Mouse (Mus musculus): ENCODE results near the gene Rpl36-ps4. TPM values are rescaled to one million over a fixed set of nuclear protein-coding genes. Genes with fewer than 3 reads are reported as not detected.

Gene Rpl36-ps4
- not detected in 2 replicates for polyA plus RNA-seq (2012; rRNA removed)

- no peak within 1 kb of the TSS for H3K4me3 ChIP-seq (ENCODE audit: control insufficient read depth, insufficient read depth, low read length)
- no peaks in the 10 kb centered on the region for H3K36me3 ChIP-seq (ENCODE audit: control insufficient read depth, insufficient read depth, low read length)
- TF ChIP-seq POLR2A (IDR thresholded peaks at IDR 0.05; ENCODE audit: control insufficient read depth, extremely low read depth, insufficient read depth, low read length, poor library complexity): no peak
- H3K4me1 ChIP-seq (replicated peaks; ENCODE audit: control insufficient read depth, insufficient read depth, low read length): peaks cover 2% of the 10 kb centered on the region; the same call in 1 of the 2 replicates
- H3K27ac ChIP-seq (ENCODE audit: control insufficient read depth, insufficient read depth, low read length): no peak within 1 kb of the TSS
- H3K27me3 ChIP-seq (ENCODE audit: control insufficient read depth, insufficient read depth, low read length): no peaks in the 10 kb centered on the region
- DNase-seq: no peak
- 95% methylated on average over 5 of the region's 5 CpGs for WGBS
Measured at GRCm38 (mm10) chr17:87920677-87921076, at the start of gene Rpl36-ps4. Rpl36-ps4 (plus strand) TSS chr17:87920977.

- no peak overlapping the region for H3K27ac ChIP-seq (ENCODE audit: control insufficient read depth, insufficient read depth, low read length)
- no peak for DNase-seq
- no peak overlapping the region for H3K4me3 ChIP-seq (ENCODE audit: control insufficient read depth, insufficient read depth, low read length)
- TF ChIP-seq POLR2A (IDR thresholded peaks at IDR 0.05; ENCODE audit: control insufficient read depth, extremely low read depth, insufficient read depth, low read length, poor library complexity) (no peak), CTCF (IDR thresholded peaks at IDR 0.05; ENCODE audit: borderline replicate concordance, control insufficient read depth, extremely low read depth, insufficient read depth, low read length, poor library complexity) (no peak)
- H3K4me1 ChIP-seq (replicated peaks; ENCODE audit: control insufficient read depth, insufficient read depth, low read length): no peaks in the 10 kb centered on the region
- WGBS: 85% methylated on average over 13 of the region's 13 CpGs
- no peaks in the 10 kb centered on the region for H3K36me3 ChIP-seq (ENCODE audit: control insufficient read depth, insufficient read depth, low read length)
- H3K27me3 ChIP-seq (ENCODE audit: control insufficient read depth, insufficient read depth, low read length): no peaks in the 10 kb centered on the region
Measured at GRCm38 (mm10) chr17:87871461-87872126, 49.2 kb upstream of the Rpl36-ps4 start.

GRCm38 (mm10) chr17:87872286-87872685, 48.5 kb upstream of the Rpl36-ps4 start:
- Histone ChIP-seq H3K27me3 (ENCODE audit: control insufficient read depth, insufficient read depth, low read length) (no peaks in the 10 kb centered on the region), H3K27ac (ENCODE audit: control insufficient read depth, insufficient read depth, low read length) (no peak overlapping the region), H3K4me3 (ENCODE audit: control insufficient read depth, insufficient read depth, low read length) (no peak overlapping the region), H3K4me1 (replicated peaks; ENCODE audit: control insufficient read depth, insufficient read depth, low read length) (no peaks in the 10 kb centered on the region), H3K36me3 (ENCODE audit: control insufficient read depth, insufficient read depth, low read length) (no peaks in the 10 kb centered on the region)
- WGBS: 80% methylated on average over 4 of the region's 4 CpGs
- no peak for TF ChIP-seq POLR2A (IDR thresholded peaks at IDR 0.05; ENCODE audit: control insufficient read depth, extremely low read depth, insufficient read depth, low read length, poor library complexity)
- no peak for TF ChIP-seq CTCF (IDR thresholded peaks at IDR 0.05; ENCODE audit: borderline replicate concordance, control insufficient read depth, extremely low read depth, insufficient read depth, low read length, poor library complexity)
- no peak for DNase-seq

- Histone ChIP-seq H3K27ac (ENCODE audit: control insufficient read depth, insufficient read depth, low read length) (no peak overlapping the region), H3K4me3 (ENCODE audit: control insufficient read depth, insufficient read depth, low read length) (no peak overlapping the region), H3K36me3 (ENCODE audit: control insufficient read depth, insufficient read depth, low read length) (no peaks in the 10 kb centered on the region), H3K27me3 (ENCODE audit: control insufficient read depth, insufficient read depth, low read length) (no peaks in the 10 kb centered on the region), H3K4me1 (replicated peaks; ENCODE audit: control insufficient read depth, insufficient read depth, low read length) (no peaks in the 10 kb centered on the region)
- WGBS: 87% methylated on average over 7 of the region's 7 CpGs
- TF ChIP-seq POLR2A (IDR thresholded peaks at IDR 0.05; ENCODE audit: control insufficient read depth, extremely low read depth, insufficient read depth, low read length, poor library complexity): no peak
- TF ChIP-seq CTCF (IDR thresholded peaks at IDR 0.05; ENCODE audit: borderline replicate concordance, control insufficient read depth, extremely low read depth, insufficient read depth, low read length, poor library complexity): no peak
- no peak for DNase-seq
Measured at GRCm38 (mm10) chr17:87873456-87873855, 47.3 kb upstream of the Rpl36-ps4 start.

GRCm38 (mm10) chr17:87873943-87874342, 46.8 kb upstream of the Rpl36-ps4 start:
- no peaks in the 10 kb centered on the region for H3K36me3 ChIP-seq (ENCODE audit: control insufficient read depth, insufficient read depth, low read length)
- no peak for DNase-seq
- TF ChIP-seq POLR2A (IDR thresholded peaks at IDR 0.05; ENCODE audit: control insufficient read depth, extremely low read depth, insufficient read depth, low read length, poor library complexity): no peak
- TF ChIP-seq CTCF (IDR thresholded peaks at IDR 0.05; ENCODE audit: borderline replicate concordance, control insufficient read depth, extremely low read depth, insufficient read depth, low read length, poor library complexity): no peak
- no peaks in the 10 kb centered on the region for H3K27me3 ChIP-seq (ENCODE audit: control insufficient read depth, insufficient read depth, low read length)
- 88% methylated on average over 4 of the region's 4 CpGs for WGBS
- H3K4me1 ChIP-seq (replicated peaks; ENCODE audit: control insufficient read depth, insufficient read depth, low read length): no peaks in the 10 kb centered on the region
- no peak overlapping the region for H3K27ac ChIP-seq (ENCODE audit: control insufficient read depth, insufficient read depth, low read length)
- H3K4me3 ChIP-seq (ENCODE audit: control insufficient read depth, insufficient read depth, low read length): no peak overlapping the region

- no peak overlapping the region for H3K4me3 ChIP-seq (ENCODE audit: control insufficient read depth, insufficient read depth, low read length)
- WGBS: 92% methylated on average over 8 of the region's 8 CpGs
- no peaks in the 10 kb centered on the region for H3K36me3 ChIP-seq (ENCODE audit: control insufficient read depth, insufficient read depth, low read length)
- no peak for DNase-seq
- H3K4me1 ChIP-seq (replicated peaks; ENCODE audit: control insufficient read depth, insufficient read depth, low read length): no peaks in the 10 kb centered on the region
- no peak for TF ChIP-seq POLR2A (IDR thresholded peaks at IDR 0.05; ENCODE audit: control insufficient read depth, extremely low read depth, insufficient read depth, low read length, poor library complexity)
- TF ChIP-seq CTCF (IDR thresholded peaks at IDR 0.05; ENCODE audit: borderline replicate concordance, control insufficient read depth, extremely low read depth, insufficient read depth, low read length, poor library complexity): no peak
- no peak overlapping the region for H3K27ac ChIP-seq (ENCODE audit: control insufficient read depth, insufficient read depth, low read length)
- no peaks in the 10 kb centered on the region for H3K27me3 ChIP-seq (ENCODE audit: control insufficient read depth, insufficient read depth, low read length)
Measured at GRCm38 (mm10) chr17:87875346-87875920, 45.3 kb upstream of the Rpl36-ps4 start.
